Mouse (Mus musculus) erythroblast, adult 5-6 weeks (primary cell): ENCODE data around the gene Col8a1. TPM values are rescaled to one million over a fixed set of nuclear protein-coding genes. Genes with fewer than 3 reads are reported as not detected.

Source experiments
- ATAC-seq: replicated peaks from 2 replicates; pipeline ENCODE4 v1.8.0; 2016; ENCODE audit warnings: moderate number of reproducible peaks, mild to moderate bottlenecking, moderate TSS enrichment, inconsistent platforms; ENCODE audit not compliant: poor library complexity, low FRiP score, severe bottlenecking
- total RNA-seq, 2 experiments: library from RNA; stranded (forward) in 1 of 2; stranded (reverse) in 1 of 2; fragments of 150-400 nt in 1 of 2; fragments of 200-764, 138-1000 nt in 1 of 2; gene quantifications; 2 replicates each; pipeline versions ENCODE4 v1.2.3 to v1.2.4; 2015 to 2017; ENCODE audit warnings: low replicate concordance in 2 of 2

Col8a1 gene
- total RNA-seq, 2 experiments from 2014 or later: not detected

GRCm38 (mm10) chr16:57685790-57686399, 68.6 kb downstream of the Col8a1 start:
- no peak for ATAC-seq

DNA sequence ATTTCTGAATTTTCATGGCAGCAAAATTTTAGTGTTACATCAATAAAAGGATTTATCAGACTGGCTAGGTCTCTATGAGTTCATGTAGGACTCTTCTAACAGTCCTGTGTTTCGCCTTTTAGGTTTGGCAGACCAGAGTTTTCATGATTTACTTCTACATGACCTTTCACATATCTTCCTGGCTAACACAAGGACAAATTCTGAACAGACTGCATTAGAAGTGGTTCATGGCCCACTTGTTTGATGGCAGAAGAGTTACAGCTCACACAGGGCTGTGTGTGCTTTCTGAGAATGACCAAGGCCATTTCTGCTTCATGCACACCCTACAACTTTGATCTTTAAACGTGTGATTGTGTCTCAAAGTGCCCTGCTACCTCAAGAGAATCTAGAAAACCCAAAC, 82.3 kb downstream of the Col8a1 start:
- no peak for ATAC-seq

- no peak for ATAC-seq
These were observed 82.9 kb downstream of the Col8a1 start for GRCm38 (mm10) chr16:57671637-57672036.

DNA sequence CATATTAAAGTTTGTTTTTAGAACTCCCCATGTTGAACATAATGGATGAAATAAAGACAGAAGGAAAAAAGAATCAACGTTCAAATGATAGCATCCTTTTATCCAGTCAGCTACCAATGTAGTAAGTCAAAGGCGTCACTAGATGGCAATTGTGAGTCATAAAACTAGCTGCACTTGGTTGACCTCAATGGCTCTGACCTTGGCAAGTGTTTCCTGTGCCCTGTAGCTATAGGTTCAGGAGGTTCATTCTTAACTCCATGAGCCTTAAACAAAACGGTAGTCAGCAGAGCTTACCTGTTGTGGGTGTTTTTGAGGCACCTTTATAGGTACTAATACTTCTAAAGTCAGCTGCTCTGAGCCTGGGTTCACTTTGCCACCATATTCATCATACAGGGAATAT, 85.2 kb downstream of the Col8a1 start:
- ATAC-seq: no peak

DNA sequence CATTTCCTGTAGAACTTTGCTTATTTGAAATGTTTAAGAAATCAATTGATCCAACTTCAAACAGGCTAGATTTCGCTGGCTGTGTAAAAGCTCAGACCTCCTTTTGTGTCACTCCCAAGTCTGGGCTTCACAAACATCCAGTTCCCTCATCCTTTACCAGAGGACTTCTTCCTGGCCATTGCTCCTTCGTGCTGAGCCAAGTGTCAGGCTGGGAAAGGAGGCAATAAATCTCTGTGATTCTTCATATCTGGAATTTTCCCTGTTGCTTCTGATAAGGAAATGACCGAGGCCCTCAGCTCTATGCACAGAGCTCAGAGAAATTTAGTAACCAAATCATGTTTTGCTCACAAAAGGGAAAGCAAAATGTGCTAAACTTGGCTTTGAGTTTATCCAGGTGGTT, 91.9 kb downstream of the Col8a1 start:
- no peak for ATAC-seq

DNA sequence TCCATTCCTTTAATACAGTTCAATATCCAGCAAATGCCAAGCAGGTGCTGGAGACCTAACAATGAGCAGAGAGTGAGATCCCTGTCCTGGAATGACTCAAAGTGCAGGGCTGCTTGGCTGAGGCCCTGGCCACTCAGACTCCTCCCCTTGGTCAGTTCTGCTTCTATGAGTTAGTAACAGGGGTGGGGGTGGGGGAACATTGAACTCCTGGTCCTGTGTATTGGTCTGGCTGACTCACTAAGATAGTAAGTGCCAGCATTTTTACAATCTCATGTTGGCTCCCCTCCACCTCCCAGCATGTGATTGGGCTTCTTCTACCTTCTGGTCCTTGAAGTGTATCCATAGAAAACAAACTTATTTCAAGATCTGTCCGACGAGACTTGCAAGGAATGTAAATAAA, 104.6 kb downstream of the Col8a1 start:
- no peak for ATAC-seq

- no peak for ATAC-seq
These were observed 113.1 kb downstream of the Col8a1 start for GRCm38 (mm10) chr16:57641346-57641885.

- ATAC-seq: no peak
These were observed 119.8 kb downstream of the Col8a1 start for GRCm38 (mm10) chr16:57634766-57635165.

- ATAC-seq: no peak
These were observed 120.3 kb downstream of the Col8a1 start for GRCm38 (mm10) chr16:57634191-57634590.

DNA sequence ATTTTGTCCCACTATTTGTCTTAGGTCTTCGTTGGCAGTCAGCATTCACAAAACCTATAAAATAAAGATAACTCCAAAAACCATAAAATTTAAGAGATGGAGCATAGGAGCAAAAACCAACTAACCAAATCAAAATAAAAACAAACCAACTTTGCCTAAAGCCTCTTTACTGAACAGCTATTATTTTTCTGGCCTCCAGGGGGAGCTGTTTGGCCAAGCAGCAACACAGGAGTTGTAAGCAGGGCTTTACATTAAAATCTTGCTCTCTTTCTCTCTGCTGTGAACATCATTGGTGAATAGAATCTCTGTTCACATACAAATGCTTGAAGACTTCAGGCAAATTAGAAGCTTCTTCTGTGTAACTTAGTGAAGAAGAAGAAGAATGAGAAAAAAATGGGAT, 142.8 kb downstream of the Col8a1 start:
- 0 out of 2 replicates have a peak, but pooled peaks have one; percentile 60 for ATAC-seq

DNA sequence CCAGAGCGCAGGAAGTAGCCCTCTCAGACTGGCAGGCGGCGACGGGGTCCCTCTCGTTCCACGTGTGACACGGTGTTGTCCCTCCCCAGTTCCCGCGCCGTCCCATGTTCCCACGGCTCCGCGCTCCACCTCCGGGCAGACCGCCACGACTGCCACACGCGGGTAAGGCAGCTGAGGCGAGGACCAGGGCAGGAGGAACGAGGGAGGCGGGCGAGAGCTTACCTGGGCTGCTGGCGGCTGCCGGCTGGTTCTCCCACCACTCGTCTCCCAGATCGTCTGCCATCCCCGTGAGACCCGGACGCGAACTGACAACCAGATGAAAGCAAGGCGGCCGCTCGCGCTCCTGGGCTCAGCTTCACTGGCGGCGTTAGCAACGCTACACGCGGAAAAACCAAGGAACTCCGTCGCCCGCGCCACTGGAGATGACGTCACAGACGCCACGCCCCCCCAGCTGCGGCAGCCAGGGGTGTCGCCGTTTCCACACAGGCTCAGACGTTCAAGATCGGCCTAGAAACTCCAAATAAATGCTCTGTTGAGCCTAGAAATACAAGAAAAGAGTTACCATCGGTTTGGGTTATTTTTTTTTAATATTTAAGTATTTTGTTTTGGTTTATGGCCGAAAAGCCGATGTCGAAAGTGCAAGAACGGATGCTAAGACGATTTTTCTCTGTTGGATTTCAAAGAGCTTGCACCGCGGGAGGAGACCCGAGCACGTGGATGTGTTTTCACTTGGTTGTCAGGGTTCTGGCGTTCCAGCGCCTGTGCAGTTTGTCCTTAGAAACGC, 147.9 kb downstream of the Col8a1 start, which contains the start of gene Cmss1:
Gene Cmss1, minus strand, starts transcription at position 421 of the 784 bp plus-strand sequence.
- peak; percentile 99 for ATAC-seq

DNA sequence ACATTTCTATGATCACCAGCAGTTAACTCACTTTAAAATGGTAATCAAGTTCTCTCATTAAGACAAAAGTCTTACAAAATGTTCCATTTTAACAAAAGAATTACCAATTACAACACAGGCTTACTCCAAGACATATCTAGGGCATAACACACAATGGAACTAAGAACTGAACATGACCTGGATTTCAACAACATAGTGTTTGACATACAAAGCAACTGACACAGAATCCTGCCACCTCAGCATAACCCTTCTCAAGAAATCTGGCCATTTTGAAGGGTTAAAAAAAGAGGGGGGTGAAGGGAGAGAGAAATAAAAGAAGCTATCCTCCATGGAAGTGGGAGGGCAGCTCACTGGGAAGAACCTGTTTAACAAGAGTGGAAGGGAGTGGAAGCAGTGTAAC, 153.5 kb downstream of the Col8a1 start:
- no peak for ATAC-seq

- no peak for ATAC-seq
These were observed 157.1 kb downstream of the Col8a1 start for GRCm38 (mm10) chr16:57597295-57597957.

DNA sequence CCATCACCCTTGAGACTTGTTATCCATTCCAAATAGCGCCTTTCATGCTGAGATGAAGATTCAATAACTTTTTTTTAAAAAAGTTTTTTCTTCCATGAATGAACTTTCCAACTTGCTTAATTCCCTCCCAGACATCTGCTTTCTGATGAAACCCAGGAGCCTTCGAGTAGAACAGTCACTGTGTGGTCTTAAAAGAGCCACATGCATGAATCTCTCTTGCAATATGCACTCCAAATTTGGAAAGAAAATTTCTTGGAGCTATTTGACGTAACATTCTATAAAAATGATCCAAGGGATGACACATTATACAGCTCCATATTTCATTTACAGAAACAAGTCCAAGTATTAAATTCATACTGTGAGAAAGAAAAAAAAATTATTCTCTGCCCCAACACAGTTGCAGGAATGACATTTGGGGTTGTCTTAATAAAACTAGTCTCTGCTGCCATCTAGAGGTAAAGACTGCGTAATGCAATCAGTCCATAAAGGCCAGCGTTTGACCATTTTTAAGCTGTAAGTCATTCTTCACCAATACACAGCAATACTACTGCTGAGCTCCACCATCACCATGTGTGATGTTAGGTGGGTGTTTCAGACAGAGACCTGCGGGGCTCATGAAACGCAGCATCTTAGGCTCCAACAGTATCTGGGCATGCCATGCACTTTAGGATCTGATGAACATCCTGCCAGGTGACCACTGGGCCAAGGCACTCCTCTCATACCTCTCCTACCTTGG, 160.9 kb downstream of the Col8a1 start:
- peak; percentile 62; the same call in 1 of the 2 replicates for ATAC-seq

DNA sequence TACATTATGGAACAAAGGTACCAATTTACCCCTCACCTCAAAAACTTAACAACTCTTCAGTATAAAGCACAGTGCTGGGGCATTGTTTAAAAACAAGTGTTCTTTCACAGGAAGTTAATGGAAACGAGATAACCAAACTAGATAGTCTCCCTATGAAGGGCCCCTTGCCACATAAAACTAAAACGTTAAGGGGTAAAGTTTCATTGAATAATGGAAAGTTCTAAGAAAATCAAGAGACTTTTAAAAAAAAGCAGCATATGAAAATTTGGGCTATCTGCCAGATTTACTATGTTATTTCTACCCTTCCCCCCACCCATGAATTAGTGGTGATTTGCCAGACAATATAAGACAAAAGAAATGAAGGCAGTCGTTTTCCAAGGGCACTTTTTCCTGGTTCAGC, 169.3 kb downstream of the Col8a1 start:
- no peak for ATAC-seq

GRCm38 (mm10) chr16:57582008-57582407, 172.5 kb downstream of the Col8a1 start:
- no peak for ATAC-seq

DNA sequence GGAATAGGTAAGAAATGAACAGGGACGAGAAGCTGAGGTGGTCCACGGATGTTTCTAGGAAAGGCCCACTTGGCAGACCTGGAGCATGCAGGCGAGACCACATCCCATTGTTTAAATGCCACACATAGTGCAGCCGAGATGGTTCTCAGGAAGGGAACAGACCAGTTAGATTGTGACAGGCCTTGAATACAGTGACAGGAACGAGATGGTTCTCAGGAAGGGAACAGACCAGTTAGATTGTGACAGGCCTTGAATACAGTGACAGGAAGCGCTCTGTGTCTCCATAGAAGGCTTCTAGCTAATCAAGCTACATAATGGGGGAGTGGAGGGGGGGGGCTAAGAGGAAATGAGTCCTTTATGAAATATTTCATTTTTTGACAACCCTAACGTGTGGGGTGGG, 174.5 kb downstream of the Col8a1 start:
- ATAC-seq: no peak

- no peak for ATAC-seq
These were observed 177.0 kb downstream of the Col8a1 start for GRCm38 (mm10) chr16:57577519-57577918.

DNA sequence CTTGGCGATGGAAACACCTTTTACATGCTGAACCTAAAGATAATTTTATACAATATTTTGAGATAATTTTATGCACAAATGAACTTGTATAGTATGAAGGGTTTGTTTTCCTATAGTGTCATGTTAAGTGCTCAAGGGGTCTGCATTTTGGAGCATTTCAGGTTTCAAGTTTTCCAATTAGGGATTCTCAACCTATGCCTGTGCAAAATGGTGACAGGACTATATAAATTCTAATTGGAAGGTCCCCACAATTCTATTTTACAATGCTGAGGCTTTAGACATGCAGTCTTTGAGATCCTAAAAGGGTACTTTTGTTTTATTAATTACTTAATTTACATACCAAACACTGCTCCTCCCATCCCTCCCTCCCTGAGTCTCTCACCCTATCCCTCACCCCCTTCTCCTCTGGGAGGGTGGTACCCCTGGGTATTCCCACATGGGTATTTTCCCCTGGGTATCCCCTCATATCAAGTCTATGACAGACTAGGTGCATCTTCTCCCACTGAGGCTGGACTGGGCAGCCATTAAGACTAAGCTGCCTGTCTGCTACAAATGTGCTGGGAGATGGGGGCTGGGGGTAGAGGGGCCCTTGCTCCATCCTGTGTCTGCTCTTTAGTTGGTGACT, 178.7 kb downstream of the Col8a1 start:
- ATAC-seq: no peak
